Mouse (Mus musculus) G1E (cell line): ENCODE results near the gene Acad11. TPM values are rescaled to one million over a fixed set of nuclear protein-coding genes. Genes with fewer than 3 reads are reported as not detected.

Experiments used
- ATAC-seq: 2 replicates; pipeline ENCODE4 v1.8.0; 2016; ENCODE audit warnings: mild to moderate bottlenecking; ENCODE audit not compliant: insufficient number of reproducible peaks, poor library complexity, low FRiP score, severe bottlenecking; ENCODE audit errors: extremely low read depth
- DNase-seq: peaks from one replicate; pipeline ENCODE4 v3.0.0; 2012; ENCODE audit warnings: low spot score
- H3K27me3 ChIP-seq: 2 replicates; pipeline ENCODE4 v1.6.1; 2012; ENCODE audit warnings: mild to moderate bottlenecking, low read length, inconsistent platforms; ENCODE audit not compliant: insufficient read depth
- H3K36me3 ChIP-seq: replicated peaks from 2 replicates; pipeline ENCODE3; 2012; ENCODE audit warnings: mild to moderate bottlenecking, inconsistent platforms
- H3K4me1 ChIP-seq: 2 replicates; pipeline ENCODE4 v1.6.1; 2012; ENCODE audit warnings: low read depth, low read length, inconsistent platforms, mixed read lengths; ENCODE audit not compliant: insufficient read depth
- H3K4me3 ChIP-seq: 2 replicates; pipeline ENCODE4 v1.5.1; 2012; ENCODE audit warnings: low read depth, mild to moderate bottlenecking, inconsistent platforms, low read length, moderate library complexity, mixed read lengths
- H3K9me3 ChIP-seq: replicated peaks from 2 replicates; pipeline ENCODE4 v1.6.1; 2012; ENCODE audit warnings: inconsistent platforms
- CTCF ChIP-seq: IDR thresholded peaks from 2 replicates; pipeline ENCODE4 v1.5.1; 2012; ENCODE audit warnings: low read depth, low read length, inconsistent platforms, mixed read lengths
- GATA1 ChIP-seq: IDR thresholded peaks from 2 replicates; pipeline ENCODE4 v1.6.1; 2012; ENCODE audit warnings: borderline replicate concordance, low read length, inconsistent platforms, mixed read lengths
- GATA2 ChIP-seq: IDR thresholded peaks from 2 replicates; pipeline ENCODE4 v1.6.1; 2012; ENCODE audit warnings: low read depth, low read length, inconsistent platforms, borderline replicate concordance
- POLR2AphosphoS5 ChIP-seq: IDR thresholded peaks from 2 replicates; pipeline ENCODE4 v1.6.1; 2012; ENCODE audit warnings: low read depth, low read length, inconsistent platforms; ENCODE audit not compliant: insufficient replicate concordance
- TAL1 ChIP-seq: conservative IDR thresholded peaks from 2 replicates; pipeline ENCODE4 v1.6.1; 2012; ENCODE audit warnings: low read depth, low read length, inconsistent platforms, mixed read lengths
- polyA plus RNA-seq: library from polyadenylated mRNA; stranded (reverse); fragments of >175 nt; gene quantifications from 2 replicates; pipeline ENCODE4 v1.2.3, GENCODE M21; 2012
- total RNA-seq, 2 experiments: library from RNA; stranded (forward) in 1 of 2; stranded (reverse) in 1 of 2; fragments of 200-1000 nt in 1 of 2; fragments of >200 nt in 1 of 2; fragmentation: Nextera tagmentation in 1 of 2; gene quantifications; 2 replicates each; pipeline ENCODE4 v1.2.3; 2014 to 2017

Acad11 gene
- total and polyA plus RNA-seq, 3 experiments: 9.8 to 32.5 (median 24.0) TPM

DNA sequence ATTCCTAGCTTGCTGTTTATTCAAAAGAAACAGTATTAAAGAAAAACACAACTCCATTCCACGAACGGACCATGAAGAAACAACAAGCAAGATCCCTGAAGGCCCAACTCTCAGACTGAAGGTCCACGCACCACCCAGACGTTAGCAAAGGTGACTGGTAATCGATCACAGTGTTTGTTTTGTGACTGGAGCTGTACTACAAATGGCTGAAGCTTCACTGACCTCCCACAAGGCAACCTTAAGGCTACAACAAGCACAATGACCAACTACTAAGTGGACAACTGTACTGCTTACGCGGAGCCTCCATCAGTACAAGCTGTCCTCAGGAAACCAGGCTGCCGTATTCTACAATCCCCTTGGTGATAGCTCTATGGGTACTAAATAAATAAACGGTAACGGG, 106.8 kb downstream of the Acad11 start:
- Histone ChIP-seq H3K4me3 (no peak overlapping the region), H3K27me3 (no peaks in the 10 kb centered on the region), H3K4me1 (no peaks in the 10 kb centered on the region), H3K36me3 (peaks cover 80% of the 10 kb centered on the region), H3K9me3 (no peaks in the 10 kb centered on the region)
- DNase-seq: no peak
- ATAC-seq: no peak
- TF ChIP-seq GATA2 (no peak), TAL1 (no peak), CTCF (no peak), POLR2AphosphoS5 (no peak), GATA1 (no peak)

DNA sequence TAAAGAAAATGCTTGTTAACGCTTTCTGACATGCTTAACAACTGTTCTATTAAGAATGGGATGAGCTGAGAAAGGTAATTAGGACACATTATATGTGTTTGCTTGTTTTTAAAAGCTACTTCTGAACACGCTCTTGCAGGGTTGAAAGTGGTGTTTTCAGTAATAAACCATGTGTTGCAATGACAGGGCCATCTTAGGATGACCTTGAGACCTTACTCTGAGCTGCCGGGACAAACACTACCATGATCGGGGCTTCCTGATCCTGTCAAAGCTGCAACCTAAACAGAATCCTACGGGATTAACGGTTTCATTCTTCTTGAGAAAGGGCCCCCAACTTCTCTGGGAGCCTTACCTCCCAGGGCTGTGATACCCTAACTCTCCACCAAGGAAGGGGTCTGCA, 108.5 kb downstream of the Acad11 start:
- Histone ChIP-seq H3K9me3 (no peaks in the 10 kb centered on the region), H3K4me1 (no peaks in the 10 kb centered on the region), H3K4me3 (no peak overlapping the region), H3K27me3 (no peaks in the 10 kb centered on the region), H3K36me3 (peaks cover 82% of the 10 kb centered on the region)
- ATAC-seq (no peak), DNase-seq (no peak)
- TF ChIP-seq GATA1 (no peak), TAL1 (no peak), CTCF (no peak), POLR2AphosphoS5 (no peak), GATA2 (no peak)

DNA sequence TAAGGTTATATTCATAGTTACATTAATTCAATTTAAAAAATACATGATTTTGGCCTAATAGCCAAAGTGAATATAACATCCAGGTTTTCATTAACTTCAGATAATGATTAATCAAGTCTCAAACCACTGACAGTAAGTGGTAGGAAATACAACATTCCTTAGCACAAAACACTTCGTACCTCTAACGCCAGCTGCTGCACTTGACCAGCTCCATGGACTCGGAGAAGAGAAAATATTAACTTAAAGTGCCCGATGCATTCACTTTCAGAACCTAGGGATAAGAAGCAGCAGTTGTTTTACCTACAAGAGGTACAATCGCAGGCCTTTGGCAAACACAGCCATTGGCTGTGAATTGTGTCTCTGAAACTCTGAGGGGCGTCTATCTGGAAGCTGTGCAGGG, 109.2 kb downstream of the Acad11 start:
- TF ChIP-seq POLR2AphosphoS5: no peak
- TF ChIP-seq TAL1: no peak
- no peak for TF ChIP-seq CTCF
- no peak for TF ChIP-seq GATA1
- H3K4me1 ChIP-seq: no peaks in the 10 kb centered on the region
- H3K27me3 ChIP-seq: no peaks in the 10 kb centered on the region
- no peaks in the 10 kb centered on the region for H3K9me3 ChIP-seq
- no peak for DNase-seq
- H3K4me3 ChIP-seq: no peak overlapping the region
- no peak for ATAC-seq
- peaks cover 80% of the 10 kb centered on the region for H3K36me3 ChIP-seq

Other genes starting within 250 kb of the Acad11 start
- not detected in 2 replicates for gene Nphp3, start 60.8 kb upstream of the Acad11 start, total RNA-seq (2014; fragmentation: Nextera tagmentation)
- gene Nphp3, start 60.8 kb upstream of the Acad11 start, total RNA-seq (2017): 0.05 TPM in 1 of 2 replicates, not detected in the other
- not detected in 2 replicates for gene Nphp3, start 60.8 kb upstream of the Acad11 start, polyA plus RNA-seq
- gene Gm28305, start 22.7 kb upstream of the Acad11 start, total RNA-seq (2014; fragmentation: Nextera tagmentation): not detected in 2 replicates
- not detected in 2 replicates for gene Gm28305, start 22.7 kb upstream of the Acad11 start, total RNA-seq (2017)
- not detected in 2 replicates for gene Gm28305, start 22.7 kb upstream of the Acad11 start, polyA plus RNA-seq
- gene Uba5, start 243 bp upstream of the Acad11 start, total RNA-seq (2014; fragmentation: Nextera tagmentation): 36.8 and 43.7 TPM in 2 replicates
- gene Uba5, start 243 bp upstream of the Acad11 start, total RNA-seq (2017): 40.9 and 41.3 TPM in 2 replicates
- 8.7 and 9.6 TPM in 2 replicates for gene Uba5, start 243 bp upstream of the Acad11 start, polyA plus RNA-seq
- gene Ackr4, start 63.6 kb downstream of the Acad11 start, total RNA-seq (2014; fragmentation: Nextera tagmentation): not detected in 2 replicates
- 0.33 TPM in 1 of 2 replicates, not detected in the other for gene Ackr4, start 63.6 kb downstream of the Acad11 start, total RNA-seq (2017)
- gene Ackr4, start 63.6 kb downstream of the Acad11 start, polyA plus RNA-seq: not detected in 2 replicates
- gene Dnajc13, start 199.6 kb downstream of the Acad11 start, total RNA-seq (2014; fragmentation: Nextera tagmentation): 119 and 129 TPM in 2 replicates
- 44.0 and 55.7 TPM in 2 replicates for gene Dnajc13, start 199.6 kb downstream of the Acad11 start, total RNA-seq (2017)
- gene Dnajc13, start 199.6 kb downstream of the Acad11 start, polyA plus RNA-seq: 62.9 and 68.3 TPM in 2 replicates